In the genomic region with DNA sequence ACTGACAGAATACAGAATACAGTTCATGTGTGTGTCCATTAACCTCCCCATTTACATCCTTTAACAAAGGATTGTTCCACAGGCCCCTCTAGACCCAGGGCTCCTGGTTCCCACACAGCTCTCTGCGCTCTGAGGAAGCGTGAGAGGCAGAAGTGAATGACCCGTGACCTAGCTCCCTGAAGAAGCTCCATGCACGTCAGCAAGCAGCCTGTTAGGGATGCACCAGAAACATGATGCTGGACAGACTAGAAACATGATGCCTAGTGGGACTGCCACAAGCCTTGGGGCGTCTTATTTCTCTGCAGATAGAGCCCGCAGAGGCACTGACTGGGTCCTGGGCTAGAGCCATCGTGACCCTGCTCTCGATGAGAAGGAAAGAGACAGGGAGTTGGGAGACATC, we compare ENCODE assay signal across 14 mouse cellular contexts. TPM values are rescaled to one million over a fixed set of nuclear protein-coding genes. Genes with fewer than 3 reads are reported as not detected.
A peak's percentile ranks its signal among the peaks of the same experiment; 100 is the strongest.
DNase-seq lines count a peak whose midpoint lies in the region; ATAC-seq and TF ChIP-seq lines count a peak whose summit lies in the region.
"Had no signal": no experiment of that assay in that cellular context is flagged by ENCODE, and none has a peak within 500 bp of the region (broad histone marks: within the 10 kb centered on the region; RNA-seq: fewer than 3 reads in every experiment).

No protein-coding gene starts in this region.

- peaks cover 32% of the 10 kb centered on the region for H3K36me3 ChIP-seq in hindbrain, embryonic 12.5 days
- peaks cover 30% of the 10 kb centered on the region; the same call in 1 of the 2 replicates for H3K36me3 ChIP-seq in hindbrain, postnatal 0 days (ENCODE audit: insufficient read depth, low read length)
- H3K36me3 ChIP-seq in neural tube, embryonic 11.5 days (ENCODE audit: control insufficient read depth, insufficient read depth, low read length) = 0 out of 2 replicates have a peak, but pooled peaks cover 3% of the 10 kb centered on the region
- H3K36me3 ChIP-seq in neural tube, embryonic 15.5 days = peaks cover 45% of the 10 kb centered on the region
- H3K36me3 ChIP-seq: liver, embryonic 13.5 days had no signal

- H3K4me3 ChIP-seq in hindbrain, embryonic 12.5 days = no peak overlapping the region
- H3K4me3 ChIP-seq in hindbrain, postnatal 0 days (ENCODE audit: low read length) = no peak overlapping the region
- no peak overlapping the region for H3K4me3 ChIP-seq in neural tube, embryonic 11.5 days (ENCODE audit: low read depth, low read length)
- H3K4me3 ChIP-seq in neural tube, embryonic 15.5 days (replicated peaks) = no peak overlapping the region
- H3K4me3 ChIP-seq: left cerebral cortex, adult 2 months; liver, embryonic 13.5 days had no signal

- peak overlapping the region; percentile 32 for H3K27ac ChIP-seq in hindbrain, embryonic 12.5 days
- H3K27ac ChIP-seq in hindbrain, postnatal 0 days = no peak overlapping the region
- peak overlapping the region; percentile 39; the same call in 1 of the 2 replicates for H3K27ac ChIP-seq in neural tube, embryonic 11.5 days (ENCODE audit: low read depth, low read length)
- H3K27ac ChIP-seq in neural tube, embryonic 15.5 days (replicated peaks) = no peak overlapping the region
- H3K27ac ChIP-seq: left cerebral cortex, adult 2 months; liver, embryonic 13.5 days had no signal

- no peak for TF ChIP-seq CTCF in hindbrain, postnatal 0 days (IDR thresholded peaks at IDR 0.05; ENCODE audit: low read depth)

- 42% methylated on average over 8 of the region's 8 CpGs for WGBS in hindbrain, embryonic 12.5 days
- WGBS in hindbrain, postnatal 0 days = 59% methylated on average over 8 of the region's 8 CpGs
- WGBS in neural tube, embryonic 11.5 days = 37% methylated on average over 8 of the region's 8 CpGs
- WGBS in neural tube, embryonic 15.5 days = 63% methylated on average over 8 of the region's 8 CpGs

- H3K4me1 ChIP-seq in hindbrain, embryonic 12.5 days = peaks cover 37% of the 10 kb centered on the region
- no peaks in the 10 kb centered on the region for H3K4me1 ChIP-seq in hindbrain, postnatal 0 days (ENCODE audit: insufficient read depth, low read length)
- H3K4me1 ChIP-seq in neural tube, embryonic 11.5 days (ENCODE audit: control insufficient read depth, insufficient read depth, low read length) = peaks cover 23% of the 10 kb centered on the region
- peaks cover 20% of the 10 kb centered on the region for H3K4me1 ChIP-seq in neural tube, embryonic 15.5 days
- H3K4me1 ChIP-seq: liver, embryonic 13.5 days had no signal

- no peak overlapping the region for H3K9ac ChIP-seq in hindbrain, embryonic 12.5 days
- no peak overlapping the region for H3K9ac ChIP-seq in hindbrain, postnatal 0 days (replicated peaks; ENCODE audit: low read length)
- no peak overlapping the region for H3K9ac ChIP-seq in neural tube, embryonic 11.5 days (ENCODE audit: low read length)
- no peak overlapping the region for H3K9ac ChIP-seq in neural tube, embryonic 15.5 days (replicated peaks)
- H3K9ac ChIP-seq: liver, embryonic 13.5 days had no signal

- no peaks in the 10 kb centered on the region for H3K9me3 ChIP-seq in hindbrain, embryonic 12.5 days (replicated peaks)
- no peaks in the 10 kb centered on the region for H3K9me3 ChIP-seq in hindbrain, postnatal 0 days (ENCODE audit: low read length)
- no peaks in the 10 kb centered on the region for H3K9me3 ChIP-seq in neural tube, embryonic 11.5 days (ENCODE audit: control insufficient read depth, low read length)
- H3K9me3 ChIP-seq in neural tube, embryonic 15.5 days (replicated peaks) = no peaks in the 10 kb centered on the region
- H3K9me3 ChIP-seq: liver, embryonic 13.5 days had no signal

- H3K4me2 ChIP-seq in hindbrain, embryonic 12.5 days (replicated peaks) = no peak overlapping the region
- no peak overlapping the region for H3K4me2 ChIP-seq in hindbrain, postnatal 0 days (ENCODE audit: low read depth, low read length)
- H3K4me2 ChIP-seq in neural tube, embryonic 11.5 days (ENCODE audit: low read depth) = no peak overlapping the region
- no peak overlapping the region for H3K4me2 ChIP-seq in neural tube, embryonic 15.5 days
- H3K4me2 ChIP-seq: liver, embryonic 13.5 days had no signal

- no peak for ATAC-seq in hindbrain, embryonic 12.5 days (ENCODE audit: low FRiP score)
- ATAC-seq in hindbrain, postnatal 0 days = no peak
- no peak for ATAC-seq in neural tube, embryonic 11.5 days (ENCODE audit: insufficient read depth, low FRiP score, low TSS enrichment)
- ATAC-seq in neural tube, embryonic 15.5 days (ENCODE audit: low FRiP score) = no peak
- ATAC-seq: Patski had no signal

- DNase-seq in cerebellum, adult 18-20 months = peak; percentile 21 to 43
- DNase-seq in cerebellum, adult 11 months = no peak
- no peak for DNase-seq in hindbrain, postnatal 0 days (ENCODE audit: low spot score)
- DNase-seq in neural tube, embryonic 11.5 days (ENCODE audit: low spot score) = no peak
- DNase-seq in urinary bladder, adult 18-20 months (ENCODE audit: low spot score in 2 of 2) = no peak
- DNase-seq in ovary, adult 18-20 months (ENCODE audit: low spot score) = no peak
- DNase-seq: gastrocnemius, postnatal 36 days; kidney, postnatal 10 days; liver, embryonic 13.5 days; right cerebral cortex, adult 18-20 months had no signal

- no peaks in the 10 kb centered on the region for H3K27me3 ChIP-seq in hindbrain, embryonic 12.5 days
- no peaks in the 10 kb centered on the region for H3K27me3 ChIP-seq in hindbrain, postnatal 0 days (ENCODE audit: insufficient read depth, low read length)
- H3K27me3 ChIP-seq in neural tube, embryonic 11.5 days (ENCODE audit: control insufficient read depth, insufficient read depth, low read length) = no peaks in the 10 kb centered on the region
- no peaks in the 10 kb centered on the region for H3K27me3 ChIP-seq in neural tube, embryonic 15.5 days (replicated peaks)
- H3K27me3 ChIP-seq: liver, embryonic 13.5 days; Patski had no signal

RNA-seq across cellular contexts. Expression of gene Trim62, which starts 23.4 kb away (rescaled TPM):
- 21.5 and 24.9 TPM in 2 replicates for polyA plus RNA-seq in hindbrain, embryonic 12.5 days (2016; fragmentation: Nextera tagmentation; extraction: Ambion mirVana)
- 30.8 and 33.4 TPM in 2 replicates for total RNA-seq in hindbrain, postnatal 0 days (2014; rRNA removed)
- polyA plus RNA-seq in hindbrain, postnatal 0 days (2015; fragmentation: Nextera tagmentation; extraction: Ambion mirVana) = 23.4 and 27.9 TPM in 2 replicates
- 20.6 and 21.8 TPM in 2 replicates for polyA plus RNA-seq in neural tube, embryonic 11.5 days (2014; fragmentation: Nextera tagmentation; extraction: Ambion mirVana)
- polyA plus RNA-seq in neural tube, embryonic 15.5 days (2015; fragmentation: Nextera tagmentation; extraction: Ambion mirVana) = 20.9 and 25.5 TPM in 2 replicates

RNA-seq across cellular contexts. Expression of gene Azin2, which starts 55.5 kb away (rescaled TPM):
- 17.7 and 21.4 TPM in 2 replicates for polyA plus RNA-seq in hindbrain, embryonic 12.5 days (2016; fragmentation: Nextera tagmentation; extraction: Ambion mirVana)
- total RNA-seq in hindbrain, postnatal 0 days (2014; rRNA removed) = 32.7 and 35.0 TPM in 2 replicates
- polyA plus RNA-seq in hindbrain, postnatal 0 days (2015; fragmentation: Nextera tagmentation; extraction: Ambion mirVana) = 32.9 and 33.0 TPM in 2 replicates
- 12.9 and 14.6 TPM in 2 replicates for polyA plus RNA-seq in neural tube, embryonic 11.5 days (2014; fragmentation: Nextera tagmentation; extraction: Ambion mirVana)
- 20.3 and 20.7 TPM in 2 replicates for polyA plus RNA-seq in neural tube, embryonic 15.5 days (2015; fragmentation: Nextera tagmentation; extraction: Ambion mirVana)

Comparison
In these comparisons a context has a peak if more than half of its experiments do, and no peak if none do; other contexts are left out.
1. DNase-seq: peak in cerebellum, adult 18-20 months (2 of 2); none in cerebellum, adult 11 months (single experiment), hindbrain, postnatal 0 days (single experiment), neural tube, embryonic 11.5 days (single experiment), urinary bladder, adult 18-20 months (0 of 2) and ovary, adult 18-20 months (single experiment).
2. H3K27ac ChIP-seq: peak in hindbrain, embryonic 12.5 days (single experiment) and neural tube, embryonic 11.5 days (single experiment); none in hindbrain, postnatal 0 days (single experiment) and neural tube, embryonic 15.5 days (single experiment).